Mouse (Mus musculus): ENCODE results near the gene Khnyn. TPM values are rescaled to one million over a fixed set of nuclear protein-coding genes. Genes with fewer than 3 reads are reported as not detected.
A peak's percentile ranks its signal among the peaks of the same experiment; 100 is the strongest.

Gene Khnyn
- polyA plus RNA-seq, 1 experiment from 2014 or later: 10.1 TPM

DNA sequence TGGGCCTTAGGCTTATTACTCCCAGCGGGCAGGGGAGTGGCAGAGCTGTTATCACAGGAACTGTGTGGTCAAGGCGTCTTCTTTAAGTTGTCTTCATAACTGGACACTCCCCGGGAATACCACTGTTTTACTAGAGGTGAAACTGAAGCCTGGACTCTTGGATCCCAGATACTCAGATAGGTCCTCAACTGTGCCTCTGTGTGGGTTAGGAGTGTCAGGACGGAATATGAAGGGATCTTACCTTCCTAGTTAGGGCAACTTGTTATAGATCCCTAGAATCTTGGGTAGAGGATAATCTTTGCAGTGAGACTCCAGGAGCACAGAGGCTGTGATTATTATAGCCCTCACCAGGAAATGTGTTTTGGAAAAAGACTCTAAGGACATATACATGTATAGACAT, 59.8 kb downstream of the Khnyn start, which contains the start of gene Cma1:
Cma1 (minus strand) TSS at position 101 of the 400 bp plus-strand sequence.
- 67% methylated on average over 4 of the region's 4 CpGs for WGBS
- no peak within 1 kb of the TSS for H3K9ac ChIP-seq (replicated peaks; ENCODE audit: low read depth)
- no peak within 1 kb of the TSS for H3K4me2 ChIP-seq (replicated peaks; ENCODE audit: low read depth, low read length)
- H3K4me1 ChIP-seq (ENCODE audit: insufficient read depth, low read depth, low read length): no peaks in the 10 kb centered on the region
- no peak within 1 kb of the TSS for H3K4me3 ChIP-seq (ENCODE audit: low read depth, low read length)
- H3K36me3 ChIP-seq (ENCODE audit: insufficient read depth, low read length): no peaks in the 10 kb centered on the region
- DNase-seq (ENCODE audit: low spot score) (no peak), ATAC-seq (no peak)
- H3K27ac ChIP-seq (ENCODE audit: low read length): no peak within 1 kb of the TSS
- TF ChIP-seq EP300 (IDR thresholded peaks at IDR 0.05) (no peak), CTCF (IDR thresholded peaks at IDR 0.05) (no peak)
- H3K9me3 ChIP-seq (ENCODE audit: low read length): no peaks in the 10 kb centered on the region
- H3K27me3 ChIP-seq (replicated peaks; ENCODE audit: insufficient read depth, low read length): no peaks in the 10 kb centered on the region

DNA sequence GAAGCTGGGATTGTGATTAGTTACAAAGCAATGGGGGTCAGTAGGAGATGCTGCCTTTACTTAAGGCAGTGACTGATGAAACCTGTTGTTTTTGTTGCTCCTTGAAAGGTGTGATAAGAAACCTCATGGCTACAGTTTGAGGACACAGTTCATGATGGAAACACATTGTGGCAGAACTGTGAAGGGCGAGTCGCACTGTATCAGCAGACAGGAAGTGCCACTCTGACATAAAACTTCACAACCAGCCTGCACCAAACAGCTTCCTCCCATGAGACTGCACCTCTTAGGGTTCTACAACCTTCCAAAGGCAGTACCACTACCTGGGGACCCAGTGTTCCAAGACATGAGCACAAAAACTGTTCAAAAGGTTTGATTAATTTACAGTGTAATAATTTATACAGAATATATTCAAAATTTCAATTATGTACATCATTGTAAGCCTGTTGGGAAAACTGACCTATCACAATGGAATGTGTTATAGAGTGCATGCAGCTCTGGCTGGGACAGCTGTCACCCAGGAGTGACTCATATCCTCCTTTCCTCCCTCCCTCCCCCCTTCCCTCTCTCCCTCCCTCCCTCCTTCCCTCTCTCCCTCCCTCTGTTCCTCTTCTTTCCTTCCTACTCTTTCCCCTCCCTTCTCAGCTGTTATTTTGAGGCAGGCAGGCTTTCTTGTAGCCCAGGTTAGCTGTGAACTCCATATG, 61.7 kb downstream of the Khnyn start:
- Histone ChIP-seq H3K27me3 (replicated peaks; ENCODE audit: insufficient read depth, low read length) (no peaks in the 10 kb centered on the region), H3K36me3 (ENCODE audit: insufficient read depth, low read length) (no peaks in the 10 kb centered on the region), H3K9ac (replicated peaks; ENCODE audit: low read depth) (no peak overlapping the region), H3K9me3 (ENCODE audit: low read length) (no peaks in the 10 kb centered on the region), H3K4me3 (ENCODE audit: low read depth, low read length) (no peak overlapping the region), H3K4me1 (ENCODE audit: insufficient read depth, low read depth, low read length) (no peaks in the 10 kb centered on the region), H3K4me2 (replicated peaks; ENCODE audit: low read depth, low read length) (no peak overlapping the region), H3K27ac (ENCODE audit: low read length) (no peak overlapping the region)
- DNase-seq (ENCODE audit: low spot score): peak; percentile 81
- peak; percentile 92 for ATAC-seq
- TF ChIP-seq CTCF (IDR thresholded peaks at IDR 0.05) (no peak), EP300 (IDR thresholded peaks at IDR 0.05) (no peak)
- WGBS: 23% methylated on average over 2 of the region's 2 CpGs

Other genes with a start within 250 kb of the Khnyn start
- gene Ipo4, start 249.0 kb upstream of the Khnyn start, polyA plus RNA-seq (2015; fragmentation: Nextera tagmentation; extraction: Ambion mirVana): 25.5 and 25.9 TPM in 2 replicates
- 1.2 and 2.0 TPM in 2 replicates for gene Gm49378, start 247.1 kb upstream of the Khnyn start, polyA plus RNA-seq (2015; fragmentation: Nextera tagmentation; extraction: Ambion mirVana)
- gene Tm9sf1, start 241.1 kb upstream of the Khnyn start, polyA plus RNA-seq (2015; fragmentation: Nextera tagmentation; extraction: Ambion mirVana): 84.3 and 91.1 TPM in 2 replicates
- 0.58 and 0.61 TPM in 2 replicates for gene Tssk4, start 234.8 kb upstream of the Khnyn start, polyA plus RNA-seq (2015; fragmentation: Nextera tagmentation; extraction: Ambion mirVana)
- gene Mdp1, start 224.4 kb upstream of the Khnyn start, polyA plus RNA-seq (2015; fragmentation: Nextera tagmentation; extraction: Ambion mirVana): 46.2 and 47.6 TPM in 2 replicates
- gene Gmpr2, start 213.0 kb upstream of the Khnyn start, polyA plus RNA-seq (2015; fragmentation: Nextera tagmentation; extraction: Ambion mirVana): 34.0 and 38.6 TPM in 2 replicates
- 369 and 396 TPM in 2 replicates for gene Nedd8, start 212.8 kb upstream of the Khnyn start, polyA plus RNA-seq (2015; fragmentation: Nextera tagmentation; extraction: Ambion mirVana)
- gene Tinf2, start 203.1 kb upstream of the Khnyn start, polyA plus RNA-seq (2015; fragmentation: Nextera tagmentation; extraction: Ambion mirVana): 18.8 and 19.9 TPM in 2 replicates
- 14.2 and 20.6 TPM in 2 replicates for gene Tgm1, start 171.0 kb upstream of the Khnyn start, polyA plus RNA-seq (2015; fragmentation: Nextera tagmentation; extraction: Ambion mirVana)
- 31.4 and 32.5 TPM in 2 replicates for gene Rabggta, start 162.7 kb upstream of the Khnyn start, polyA plus RNA-seq (2015; fragmentation: Nextera tagmentation; extraction: Ambion mirVana)
- gene Dhrs1, start 139.3 kb upstream of the Khnyn start, polyA plus RNA-seq (2015; fragmentation: Nextera tagmentation; extraction: Ambion mirVana): 74.1 and 83.5 TPM in 2 replicates
- 16.2 and 19.5 TPM in 2 replicates for gene Nop9, start 139.3 kb upstream of the Khnyn start, polyA plus RNA-seq (2015; fragmentation: Nextera tagmentation; extraction: Ambion mirVana)
- gene Cideb, start 126.5 kb upstream of the Khnyn start, polyA plus RNA-seq (2015; fragmentation: Nextera tagmentation; extraction: Ambion mirVana): 0.65 and 1.3 TPM in 2 replicates
- gene Ltb4r2, start 123.5 kb upstream of the Khnyn start, polyA plus RNA-seq (2015; fragmentation: Nextera tagmentation; extraction: Ambion mirVana): 0.77 and 0.97 TPM in 2 replicates
- gene Ltb4r1, start 119.0 kb upstream of the Khnyn start, polyA plus RNA-seq (2015; fragmentation: Nextera tagmentation; extraction: Ambion mirVana): 4.1 and 4.6 TPM in 2 replicates
- 29.3 and 33.3 TPM in 2 replicates for gene Adcy4, start 100.9 kb upstream of the Khnyn start, polyA plus RNA-seq (2015; fragmentation: Nextera tagmentation; extraction: Ambion mirVana)
- gene Ripk3, start 96.1 kb upstream of the Khnyn start, polyA plus RNA-seq (2015; fragmentation: Nextera tagmentation; extraction: Ambion mirVana): 16.2 and 24.2 TPM in 2 replicates
- 17.1 and 18.1 TPM in 2 replicates for gene Nfatc4, start 61.8 kb upstream of the Khnyn start, polyA plus RNA-seq (2015; fragmentation: Nextera tagmentation; extraction: Ambion mirVana)
- 4.2 and 4.7 TPM in 2 replicates for gene Nynrin, start 30.9 kb upstream of the Khnyn start, polyA plus RNA-seq (2015; fragmentation: Nextera tagmentation; extraction: Ambion mirVana)
- gene Cbln3, start 555 bp upstream of the Khnyn start, polyA plus RNA-seq (2015; fragmentation: Nextera tagmentation; extraction: Ambion mirVana): 0.26 and 0.44 TPM in 2 replicates
- gene Sdr39u1, start 15.3 kb downstream of the Khnyn start, polyA plus RNA-seq (2015; fragmentation: Nextera tagmentation; extraction: Ambion mirVana): 43.0 and 46.3 TPM in 2 replicates
- gene Cma1, start 59.7 kb downstream of the Khnyn start, polyA plus RNA-seq (2015; fragmentation: Nextera tagmentation; extraction: Ambion mirVana): 7.6 and 10.4 TPM in 2 replicates
- gene Cma2, start 66.0 kb downstream of the Khnyn start, polyA plus RNA-seq (2015; fragmentation: Nextera tagmentation; extraction: Ambion mirVana): not detected in 2 replicates
- gene Mcpt1, start 133.0 kb downstream of the Khnyn start, polyA plus RNA-seq (2015; fragmentation: Nextera tagmentation; extraction: Ambion mirVana): not detected in 2 replicates
- not detected in 2 replicates for gene Mcpt9, start 145.5 kb downstream of the Khnyn start, polyA plus RNA-seq (2015; fragmentation: Nextera tagmentation; extraction: Ambion mirVana)
- gene Mcpt2, start 157.1 kb downstream of the Khnyn start, polyA plus RNA-seq (2015; fragmentation: Nextera tagmentation; extraction: Ambion mirVana): 0.13 TPM in 1 of 2 replicates, not detected in the other
- gene Mcpt4, start 177.4 kb downstream of the Khnyn start, polyA plus RNA-seq (2015; fragmentation: Nextera tagmentation; extraction: Ambion mirVana): 0.54 and 1.5 TPM in 2 replicates
- gene Mcpt8, start 200.3 kb downstream of the Khnyn start, polyA plus RNA-seq (2015; fragmentation: Nextera tagmentation; extraction: Ambion mirVana): 5.0 and 5.6 TPM in 2 replicates
- gene Ctsg, start 217.6 kb downstream of the Khnyn start, polyA plus RNA-seq (2015; fragmentation: Nextera tagmentation; extraction: Ambion mirVana): 0.29 and 0.31 TPM in 2 replicates
- gene Gzme, start 235.7 kb downstream of the Khnyn start, polyA plus RNA-seq (2015; fragmentation: Nextera tagmentation; extraction: Ambion mirVana): not detected in 2 replicates
- not detected in 2 replicates for gene Gzmd, start 247.7 kb downstream of the Khnyn start, polyA plus RNA-seq (2015; fragmentation: Nextera tagmentation; extraction: Ambion mirVana)

Data from lung, postnatal 0 days (tissue).